Mouse (Mus musculus) hindbrain, postnatal 0 days (tissue): ENCODE results near the gene Pced1b. TPM values are rescaled to one million over a fixed set of nuclear protein-coding genes. Genes with fewer than 3 reads are reported as not detected.

Source experiments
- ATAC-seq: fragments of 200-750 bp; cut with Nextera tagmentation; 2 replicates; pipeline ENCODE4 v1.8.0; 2017; ENCODE audit warnings: mild to moderate bottlenecking, moderate TSS enrichment, moderate library complexity
- DNase-seq: peaks from one replicate; pipeline ENCODE4 v3.0.0-alpha.2; 2015; ENCODE audit warnings: low spot score
- H3K27ac ChIP-seq: fragments of 300-500 bp; sonication (generic); 2 replicates; pipeline ENCODE4 v1.5.1; 2014; ENCODE audit warnings: mild to moderate bottlenecking
- H3K27me3 ChIP-seq: fragments of 300-500 bp; sonication (generic); 2 replicates; pipeline ENCODE4 v1.6.1; 2014; ENCODE audit warnings: low read length, mixed read lengths; ENCODE audit not compliant: insufficient read depth
- H3K36me3 ChIP-seq: fragments of 300-500 bp; sonication (generic); 2 replicates; pipeline ENCODE4 v1.6.1; 2014; ENCODE audit warnings: low read length, mixed read lengths; ENCODE audit not compliant: insufficient read depth
- H3K4me1 ChIP-seq: fragments of 300-500 bp; sonication (generic); 2 replicates; pipeline ENCODE4 v1.6.1; 2014; ENCODE audit warnings: antibody characterized with exemption, low read length, mixed read lengths; ENCODE audit not compliant: insufficient read depth
- H3K4me2 ChIP-seq: fragments of 300-500 bp; sonication (generic); 2 replicates; pipeline ENCODE4 v1.6.1; 2014; ENCODE audit warnings: low read depth, mild to moderate bottlenecking, low read length, moderate library complexity, mixed read lengths
- H3K4me3 ChIP-seq: fragments of 300-500 bp; sonication (generic); 2 replicates; pipeline ENCODE4 v1.5.1; 2014; ENCODE audit warnings: low read length
- H3K9ac ChIP-seq: fragments of 300-500 bp; sonication (generic); replicated peaks from 2 replicates; pipeline ENCODE4 v1.6.1; 2014; ENCODE audit warnings: mild to moderate bottlenecking, low read length, moderate library complexity, mixed read lengths
- H3K9me3 ChIP-seq: fragments of 300-500 bp; sonication (generic); 2 replicates; pipeline ENCODE4 v1.6.1; 2016; ENCODE audit warnings: low read length, mixed read lengths
- CTCF ChIP-seq: IDR thresholded peaks from 2 replicates; pipeline ENCODE4 v1.5.1; 2016; ENCODE audit warnings: antibody characterized with exemption, control low read depth, low read depth
- WGBS: fragments of 180-500 bp; shearing (Covaris S2); extraction: QIAGEN DNeasy Blood & Tissue Kit; methylation state at CpG from one replicate; pipeline ENCODE4 v1.1.7; 2014; 5-methylcytosine and 5-hydroxymethylcytosine counted together
- polyA plus RNA-seq: library from polyadenylated mRNA; unstranded; fragments of >200 nt; fragmentation: Nextera tagmentation; extraction: Ambion mirVana; gene quantifications from 2 replicates; pipeline ENCODE4 v1.2.1, GENCODE M21; 2015
- total RNA-seq: library from RNA; depleted of rRNA; stranded (reverse); fragments of >200 nt; gene quantifications from 2 replicates; pipeline ENCODE4 v1.2.3, GENCODE M21; 2014

The Pced1b gene
- total and polyA plus RNA-seq, 2 experiments from 2014 or later = 5.0 to 6.7 TPM

- H3K36me3 ChIP-seq = no peaks in the 10 kb centered on the region
- H3K27me3 ChIP-seq = no peaks in the 10 kb centered on the region
- no peak overlapping the region for H3K4me3 ChIP-seq
- no peaks in the 10 kb centered on the region for H3K4me1 ChIP-seq
- no peaks in the 10 kb centered on the region for H3K9me3 ChIP-seq
- 87% methylated on average over 8 of the region's 8 CpGs for WGBS
- H3K27ac ChIP-seq = no peak overlapping the region
- no peak for TF ChIP-seq CTCF
- DNase-seq = no peak
- H3K9ac ChIP-seq = no peak overlapping the region
- no peak overlapping the region for H3K4me2 ChIP-seq
- ATAC-seq = no peak
These were observed 157.6 kb downstream of the Pced1b start for GRCm38 (mm10) chr15:97404483-97404882.

- H3K4me2 ChIP-seq = no peak overlapping the region
- H3K4me3 ChIP-seq = no peak overlapping the region
- no peaks in the 10 kb centered on the region for H3K27me3 ChIP-seq
- H3K9ac ChIP-seq = no peak overlapping the region
- 93% methylated on average over 7 of the region's 7 CpGs for WGBS
- H3K9me3 ChIP-seq = no peaks in the 10 kb centered on the region
- DNase-seq = no peak
- no peaks in the 10 kb centered on the region for H3K4me1 ChIP-seq
- TF ChIP-seq CTCF = no peak
- no peak overlapping the region for H3K27ac ChIP-seq
- ATAC-seq = no peak
- H3K36me3 ChIP-seq = no peaks in the 10 kb centered on the region
These were observed 158.1 kb downstream of the Pced1b start for GRCm38 (mm10) chr15:97404998-97405397.

GRCm38 (mm10) chr15:97406105-97406504 is 159.2 kb downstream of the Pced1b start:
- ATAC-seq (no peak), DNase-seq (no peak)
- no peaks in the 10 kb centered on the region for H3K36me3 ChIP-seq
- no peak overlapping the region for H3K4me3 ChIP-seq
- no peaks in the 10 kb centered on the region for H3K27me3 ChIP-seq
- H3K9ac ChIP-seq = no peak overlapping the region
- no peaks in the 10 kb centered on the region for H3K4me1 ChIP-seq
- H3K4me2 ChIP-seq = no peak overlapping the region
- no peak for TF ChIP-seq CTCF
- no peak overlapping the region for H3K27ac ChIP-seq
- no peaks in the 10 kb centered on the region for H3K9me3 ChIP-seq
- 82% methylated on average over 6 of the region's 6 CpGs for WGBS

GRCm38 (mm10) chr15:97407496-97408454 is 160.9 kb downstream of the Pced1b start:
- 64% methylated on average over 17 of the region's 17 CpGs for WGBS
- no peak for ATAC-seq
- no peak overlapping the region for H3K27ac ChIP-seq
- no peak overlapping the region for H3K4me3 ChIP-seq
- no peaks in the 10 kb centered on the region for H3K4me1 ChIP-seq
- H3K9me3 ChIP-seq = no peaks in the 10 kb centered on the region
- no peak overlapping the region for H3K4me2 ChIP-seq
- H3K36me3 ChIP-seq = no peaks in the 10 kb centered on the region
- no peak for TF ChIP-seq CTCF
- H3K9ac ChIP-seq = no peak overlapping the region
- no peaks in the 10 kb centered on the region for H3K27me3 ChIP-seq
- no peak for DNase-seq

GRCm38 (mm10) chr15:97411136-97411535 is 164.2 kb downstream of the Pced1b start:
- Histone ChIP-seq H3K9ac (no peak overlapping the region), H3K4me1 (no peaks in the 10 kb centered on the region), H3K4me3 (no peak overlapping the region), H3K36me3 (no peaks in the 10 kb centered on the region), H3K27ac (no peak overlapping the region), H3K4me2 (no peak overlapping the region), H3K9me3 (no peaks in the 10 kb centered on the region), H3K27me3 (no peaks in the 10 kb centered on the region)
- DNase-seq (no peak), ATAC-seq (no peak)
- 90% methylated on average over 2 of the region's 2 CpGs for WGBS
- no peak for TF ChIP-seq CTCF

- no peak for TF ChIP-seq CTCF
- Histone ChIP-seq H3K4me1 (no peaks in the 10 kb centered on the region), H3K27me3 (no peaks in the 10 kb centered on the region), H3K27ac (no peak overlapping the region), H3K9ac (no peak overlapping the region), H3K36me3 (no peaks in the 10 kb centered on the region), H3K4me3 (no peak overlapping the region), H3K9me3 (no peaks in the 10 kb centered on the region), H3K4me2 (no peak overlapping the region)
- ATAC-seq (no peak), DNase-seq (no peak)
- WGBS = 93% methylated on average over 6 of the region's 6 CpGs
These were observed 164.8 kb downstream of the Pced1b start for GRCm38 (mm10) chr15:97411671-97412070.

- DNase-seq = no peak
- WGBS = 92% methylated on average over 8 of the region's 8 CpGs
- TF ChIP-seq CTCF = no peak
- H3K4me2 ChIP-seq = no peak overlapping the region
- H3K9ac ChIP-seq = no peak overlapping the region
- H3K9me3 ChIP-seq = no peaks in the 10 kb centered on the region
- no peaks in the 10 kb centered on the region for H3K36me3 ChIP-seq
- no peaks in the 10 kb centered on the region for H3K4me1 ChIP-seq
- ATAC-seq = no peak
- no peak overlapping the region for H3K27ac ChIP-seq
- no peaks in the 10 kb centered on the region for H3K27me3 ChIP-seq
- no peak overlapping the region for H3K4me3 ChIP-seq
These were observed 165.4 kb downstream of the Pced1b start for GRCm38 (mm10) chr15:97412308-97412707.
